Mouse (Mus musculus) MEL (cell line): Measurements from ENCODE around the gene Nras.

Experiments used
- CTCF ChIP-seq, 3 experiments: IDR thresholded peaks in 2 of 3; conservative IDR thresholded peaks in 1 of 3; 2 replicates each; pipeline ENCODE4 v1.5.1; 2011 to 2012; ENCODE audit warnings: low read length in 3 of 3, low read depth in 2 of 3, mild to moderate bottlenecking in 2 of 3, improper control_type of control experiment in 1 of 3, inconsistent platforms in 1 of 3, mixed read lengths in 1 of 3, moderate library complexity in 1 of 3; ENCODE audit not compliant: control insufficient read depth in 1 of 3, insufficient read depth in 1 of 3, poor library complexity in 1 of 3, severe bottlenecking in 1 of 3
- EP300 ChIP-seq, 2 experiments: IDR thresholded peaks; 2 replicates each; pipeline ENCODE4 v1.6.1; 2011; ENCODE audit warnings: improper control_type of control experiment in 2 of 2, low read length in 2 of 2, low read depth in 1 of 2, mild to moderate bottlenecking in 1 of 2
- MAFK ChIP-seq: IDR thresholded peaks from 2 replicates; pipeline ENCODE4 v1.6.1; 2011; ENCODE audit warnings: low read depth, mild to moderate bottlenecking, low read length, improper control_type of control experiment, borderline replicate concordance
- NELFE ChIP-seq: IDR thresholded peaks from 2 replicates; pipeline ENCODE4 v1.6.1; 2011; ENCODE audit warnings: low read depth, low read length, improper control_type of control experiment
- POLR2A ChIP-seq, 2 experiments: IDR thresholded peaks; 2 replicates each; pipeline ENCODE4 v1.6.1; 2011 to 2012; ENCODE audit warnings: low read length in 2 of 2, mild to moderate bottlenecking in 2 of 2, control low read depth in 1 of 2, improper control_type of control experiment in 1 of 2, low read depth in 1 of 2, moderate library complexity in 1 of 2; ENCODE audit not compliant: control insufficient read depth in 1 of 2, insufficient read depth in 1 of 2, poor library complexity in 1 of 2
- POLR2AphosphoS2 ChIP-seq: IDR thresholded peaks from 2 replicates; pipeline ENCODE4 v1.6.1; 2011; ENCODE audit warnings: low read length, improper control_type of control experiment

- TF ChIP-seq CTCF (IDR thresholded peaks at IDR 0.05 in 2 of 3, conservative IDR thresholded peaks at IDR 0.05 in 1 of 3; ENCODE audit: control insufficient read depth in 1 of 3, insufficient read depth in 1 of 3, low read depth in 2 of 3, low read length in 3 of 3, poor library complexity in 1 of 3, severe bottlenecking in 1 of 3): peak in 2 of 3 experiments; percentile 14 to 49; a peak in 3 of 6 replicates
- TF ChIP-seq POLR2AphosphoS2: no peak
- TF ChIP-seq MAFK: no peak
- no peak for TF ChIP-seq EP300 (IDR thresholded peaks at IDR 0.05; ENCODE audit: low read depth in 1 of 2, low read length in 2 of 2)
- TF ChIP-seq POLR2A (IDR thresholded peaks at IDR 0.05; ENCODE audit: control insufficient read depth in 1 of 2, insufficient read depth in 1 of 2, low read depth in 1 of 2, low read length in 2 of 2, poor library complexity in 1 of 2): no peak
- no peak for TF ChIP-seq NELFE
Measured at GRCm38 (mm10) chr3:103100735-103101134, 42.6 kb downstream of the Nras start.
